Comparison of ENCODE assay signal across 18 mouse cellular contexts in genomic region chr5:141304706-141305105, GRCm38 (mm10).
"Had no signal": no experiment of that assay in that cellular context is flagged by ENCODE, and none has a peak within 500 bp of the region (broad histone marks: within the 10 kb centered on the region; RNA-seq: fewer than 3 reads in every experiment).

No protein-coding gene starts in this region.

- DNase-seq: liver, postnatal 0 days; lung, adult 2 months; lung, postnatal 14 days; lung, postnatal 36 days; right cerebral cortex, postnatal 14 days; thymus, adult 2 months; thymus, postnatal 25 days; thymus, postnatal 4 days had no signal

- H3K4me2 ChIP-seq: lung, embryonic 15.5 days; midbrain, embryonic 11.5 days; midbrain, embryonic 13.5 days; midbrain, embryonic 15.5 days; neural tube, embryonic 12.5 days; stomach, embryonic 15.5 days had no signal

- H3K36me3 ChIP-seq: lung, embryonic 15.5 days; midbrain, embryonic 13.5 days; midbrain, embryonic 15.5 days; neural tube, embryonic 12.5 days; stomach, embryonic 15.5 days had no signal

- H3K4me1 ChIP-seq: megakaryocyte, embryonic 14.5 days; midbrain, embryonic 13.5 days; midbrain, embryonic 15.5 days; neural tube, embryonic 12.5 days had no signal

- ATAC-seq: liver, postnatal 0 days; lung, postnatal 0 days; midbrain, embryonic 13.5 days; midbrain, embryonic 15.5 days had no signal

- H3K4me3 ChIP-seq: lung, embryonic 15.5 days; megakaryocyte, embryonic 14.5 days; midbrain, embryonic 13.5 days; midbrain, embryonic 15.5 days; neural tube, embryonic 12.5 days; stomach, embryonic 15.5 days had no signal

- H3K27me3 ChIP-seq: megakaryocyte, embryonic 14.5 days; midbrain, embryonic 13.5 days; midbrain, embryonic 15.5 days; neural tube, embryonic 12.5 days; stomach, embryonic 15.5 days had no signal

- H3K27ac ChIP-seq: lung, embryonic 15.5 days; macrophage; midbrain, embryonic 13.5 days; midbrain, embryonic 15.5 days; neural tube, embryonic 12.5 days; stomach, embryonic 15.5 days; stomach, postnatal 0 days had no signal

- H3K9ac ChIP-seq: liver, postnatal 0 days; lung, embryonic 15.5 days; midbrain, embryonic 13.5 days; midbrain, embryonic 15.5 days; neural tube, embryonic 12.5 days; stomach, embryonic 15.5 days had no signal

- H3K9me3 ChIP-seq: lung, embryonic 15.5 days; megakaryocyte, embryonic 14.5 days; midbrain, embryonic 13.5 days; midbrain, embryonic 15.5 days; neural tube, embryonic 12.5 days; stomach, embryonic 15.5 days had no signal
